Mouse (Mus musculus) heart, embryonic 12.5 days (tissue): ENCODE results near the gene Tchhl1. TPM values are rescaled to one million over a fixed set of nuclear protein-coding genes. Genes with fewer than 3 reads are reported as not detected.
"Not testable (repeated sequence)": the region's sequence is repeated elsewhere in the genome, so short reads cannot be mapped to it uniquely, and the experiment has no call there.

ENCODE experiments used
- ATAC-seq: fragments of 200-750 bp; cut with Nextera tagmentation; 2 replicates; pipeline ENCODE4 v1.8.0; 2017; ENCODE audit warnings: moderate TSS enrichment, moderate library complexity; ENCODE audit not compliant: insufficient number of reproducible peaks, low FRiP score
- H3K27ac ChIP-seq: fragments of 300-500 bp; sonication (generic); 2 replicates; pipeline ENCODE4 v1.5.1; 2016; ENCODE audit warnings: mild to moderate bottlenecking, moderate library complexity; ENCODE audit not compliant: poor library complexity, severe bottlenecking
- H3K27me3 ChIP-seq: fragments of 300-500 bp; sonication (generic); replicated peaks from 2 replicates; pipeline ENCODE4 v1.6.1; 2016; ENCODE audit warnings: mild to moderate bottlenecking, moderate library complexity
- H3K36me3 ChIP-seq: fragments of 300-500 bp; sonication (generic); 2 replicates; pipeline ENCODE4 v1.6.1; 2016; ENCODE audit warnings: mild to moderate bottlenecking, moderate library complexity
- H3K4me1 ChIP-seq: fragments of 300-500 bp; sonication (generic); replicated peaks from 2 replicates; pipeline ENCODE4 v1.6.1; 2016; ENCODE audit warnings: mild to moderate bottlenecking
- H3K4me2 ChIP-seq: fragments of 300-500 bp; sonication (generic); 2 replicates; pipeline ENCODE4 v1.6.1; 2016; ENCODE audit warnings: mild to moderate bottlenecking, moderate library complexity
- H3K4me3 ChIP-seq: fragments of 300-500 bp; sonication (generic); 2 replicates; pipeline ENCODE4 v1.5.1; 2016; ENCODE audit warnings: mild to moderate bottlenecking
- H3K9ac ChIP-seq: fragments of 300-500 bp; sonication (generic); 2 replicates; pipeline ENCODE4 v1.6.1; 2016; ENCODE audit warnings: mild to moderate bottlenecking, moderate library complexity
- H3K9me3 ChIP-seq: fragments of 300-500 bp; sonication (generic); replicated peaks from 2 replicates; pipeline ENCODE4 v1.6.1; 2016; ENCODE audit warnings: mild to moderate bottlenecking, moderate library complexity
- WGBS: fragments of 180-500 bp; shearing (Covaris S2); methylation state at CpG from one replicate; pipeline ENCODE4 v1.1.7; 2016; 5-methylcytosine and 5-hydroxymethylcytosine counted together
- polyA plus RNA-seq: library from polyadenylated mRNA; unstranded; fragments of >200 nt; fragmentation: Nextera tagmentation; extraction: Ambion mirVana; gene quantifications from 2 replicates; pipeline ENCODE4 v1.2.1, GENCODE M21; 2016

The Tchhl1 gene
- polyA plus RNA-seq, result not detected in 2 replicates

DNA sequence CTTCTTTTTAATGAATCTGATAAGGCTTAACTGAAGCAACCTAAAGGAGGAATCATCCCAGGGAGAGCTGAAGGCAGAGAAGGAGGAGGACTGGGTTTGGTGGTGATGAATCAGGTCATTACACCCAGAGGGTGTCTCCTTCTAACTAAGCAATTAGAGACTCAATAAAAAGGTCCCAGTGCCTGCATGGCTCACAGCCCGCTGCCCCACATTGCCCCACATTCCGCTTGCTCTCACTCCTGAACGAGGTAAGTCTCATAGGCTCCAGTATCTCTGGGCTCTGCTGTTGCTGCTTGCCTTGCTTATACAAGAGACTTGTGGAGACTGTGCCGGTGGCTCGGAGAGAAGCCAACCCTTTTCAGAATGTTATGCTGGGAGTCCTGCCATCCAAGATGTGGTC, at the start of gene Tchhl1:
Gene Tchhl1, plus strand, starts transcription at position 194 of the 400 bp plus-strand sequence.
- Histone ChIP-seq H3K4me3 (no peak within 1 kb of the TSS), H3K4me2 (no peak within 1 kb of the TSS), H3K9me3 (no peaks in the 10 kb centered on the region), H3K9ac (no peak within 1 kb of the TSS), H3K4me1 (no peaks in the 10 kb centered on the region), H3K27me3 (no peaks in the 10 kb centered on the region), H3K36me3 (no peaks in the 10 kb centered on the region), H3K27ac (no peak within 1 kb of the TSS)
- WGBS, result 60% methylated on average over 5 of the region's 5 CpGs
- no peak for ATAC-seq

DNA sequence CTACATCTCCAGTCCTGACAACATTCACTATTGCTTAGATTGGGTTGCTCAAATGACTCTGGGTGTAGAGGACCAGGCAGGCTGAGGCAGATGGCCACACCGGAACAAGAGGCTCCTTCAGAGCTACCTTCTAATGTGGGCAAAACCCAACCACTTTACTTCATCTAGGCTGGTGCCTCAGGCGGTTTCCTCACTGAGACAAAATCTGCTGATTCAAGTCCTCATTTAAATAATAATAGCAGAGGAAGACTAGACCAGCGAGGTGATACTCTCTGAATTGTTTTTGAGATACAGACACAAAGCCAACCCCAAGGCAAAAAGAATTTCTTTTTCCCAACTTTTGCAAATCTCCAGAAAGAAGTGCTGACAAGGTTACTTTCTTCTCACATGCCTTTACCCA, 36.9 kb upstream of the Tchhl1 start:
- 50% methylated on average over 3 of the region's 3 CpGs for WGBS
- Histone ChIP-seq H3K9ac (no peak overlapping the region), H3K27me3 (no peaks in the 10 kb centered on the region), H3K4me3 (no peak overlapping the region), H3K9me3 (no peaks in the 10 kb centered on the region), H3K4me2 (no peak overlapping the region), H3K36me3 (no peaks in the 10 kb centered on the region), H3K4me1 (no peaks in the 10 kb centered on the region), H3K27ac (no peak overlapping the region)
- ATAC-seq, result no peak

DNA sequence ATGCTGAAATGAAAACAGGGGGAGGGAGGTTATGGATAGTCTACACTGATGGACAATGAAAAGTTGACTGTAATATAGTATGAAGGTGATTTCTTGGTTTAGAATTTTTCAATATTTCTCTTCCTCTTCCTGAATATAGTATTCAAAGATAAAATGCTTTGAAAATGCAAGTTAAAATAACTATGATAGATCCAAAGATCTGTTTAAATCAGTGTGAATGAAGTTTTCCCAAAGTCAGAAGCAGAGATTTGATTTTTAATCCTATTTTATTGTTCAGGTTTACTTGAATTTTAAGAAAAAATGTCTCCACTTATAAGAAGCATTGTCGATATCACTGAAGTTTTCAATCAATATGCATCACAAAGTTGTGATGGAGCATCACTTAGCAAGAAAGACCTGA, 26.5 kb upstream of the Tchhl1 start, which contains the start of gene Tchh:
Gene Tchh, plus strand, starts transcription at position 301 of the 400 bp plus-strand sequence.
- H3K27me3 ChIP-seq, result peaks cover 17% of the 10 kb centered on the region
- H3K4me3 ChIP-seq, result 0 out of 2 replicates have a peak within 1 kb of the TSS, but pooled peaks have one; percentile 67
- peaks cover 10% of the 10 kb centered on the region for H3K4me1 ChIP-seq
- H3K27ac ChIP-seq, result no peak within 1 kb of the TSS
- H3K4me2 ChIP-seq, result peak within 1 kb of the TSS; percentile 98
- no peaks in the 10 kb centered on the region for H3K36me3 ChIP-seq
- no peak within 1 kb of the TSS for H3K9ac ChIP-seq
- no peak for ATAC-seq
- H3K9me3 ChIP-seq, result no peaks in the 10 kb centered on the region
- 75% methylated on average over 1 of the region's 1 CpGs for WGBS

DNA sequence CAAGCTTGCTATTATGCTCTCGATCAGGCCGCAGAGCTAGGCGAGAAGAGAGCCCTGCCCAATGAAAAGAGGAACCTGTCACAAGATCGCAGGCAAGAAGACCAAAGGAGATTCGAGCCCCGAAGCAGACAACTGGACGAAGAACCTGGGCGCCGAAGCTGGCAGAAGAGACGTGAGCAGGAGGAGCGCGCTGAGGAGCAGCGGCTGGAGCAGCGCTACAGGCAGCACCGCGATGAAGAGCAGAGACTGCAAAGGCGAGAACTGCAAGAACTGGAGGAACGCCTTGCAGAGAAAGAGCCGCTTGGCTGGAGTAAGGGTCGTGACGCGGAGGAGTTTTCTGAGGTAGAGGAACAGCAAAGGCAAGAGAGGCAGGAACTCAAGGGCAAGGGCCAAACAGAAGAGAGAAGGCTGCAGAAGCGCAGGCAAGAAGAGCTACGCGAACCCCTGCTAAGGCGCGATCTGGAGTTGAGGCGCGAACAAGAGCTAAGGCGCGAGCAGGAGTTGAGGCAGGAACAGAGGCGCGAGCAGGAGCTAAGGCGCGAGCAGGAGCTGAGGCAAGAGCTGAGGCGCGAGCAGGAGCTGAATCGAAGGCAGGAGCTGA, 25.0 kb upstream of the Tchhl1 start:
- H3K27ac ChIP-seq, result no peak overlapping the region

DNA sequence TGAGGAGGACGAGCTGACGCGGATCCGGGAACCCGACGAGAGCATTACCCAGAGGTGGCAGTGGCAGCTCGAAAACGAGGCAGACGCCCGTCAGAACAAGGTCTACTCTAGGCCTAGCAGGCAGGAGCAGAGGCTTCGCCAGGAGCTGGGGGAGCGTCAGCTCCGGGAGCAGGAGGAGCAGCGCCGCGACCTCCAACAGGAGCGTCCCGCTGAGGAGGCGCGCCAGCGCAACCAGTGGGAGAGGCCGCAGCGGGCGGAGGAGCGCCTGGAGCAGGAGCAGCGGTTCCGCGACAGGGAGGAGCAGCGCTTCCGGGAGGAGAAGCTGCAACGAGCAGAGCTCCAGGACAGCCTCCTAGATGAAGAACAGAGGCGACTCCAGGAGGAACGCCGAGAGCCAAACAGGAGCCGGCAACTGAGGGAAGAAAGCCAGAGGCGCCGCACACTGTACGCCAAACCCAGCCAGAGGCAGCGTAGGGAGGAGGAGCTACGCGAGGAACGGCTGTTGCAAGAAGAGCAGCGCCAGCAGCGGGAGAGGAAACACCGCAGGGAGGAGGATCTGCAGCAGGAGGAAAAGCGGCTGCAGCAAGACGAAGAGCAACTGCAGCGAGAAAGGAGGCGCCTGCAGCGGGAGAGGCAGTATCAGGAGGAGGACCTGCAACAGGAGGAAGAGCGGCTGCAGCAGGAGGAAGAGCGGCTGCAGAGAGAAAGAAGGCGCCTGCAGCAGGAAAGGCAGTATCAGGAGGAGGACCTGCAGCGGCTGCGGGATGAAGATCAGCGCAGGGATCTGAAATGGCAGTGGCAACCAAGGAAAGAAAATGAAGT, 24.0 kb upstream of the Tchhl1 start:
- Histone ChIP-seq H3K4me1 (peaks cover 13% of the 10 kb centered on the region), H3K4me3 (peak overlapping the region; percentile 67), H3K36me3 (no peaks in the 10 kb centered on the region), H3K27me3 (peaks cover 23% of the 10 kb centered on the region), H3K9me3 (no peaks in the 10 kb centered on the region), H3K9ac (peak overlapping the region; percentile 71), H3K27ac (no peak overlapping the region), H3K4me2 (peak overlapping the region; percentile 98)
- ATAC-seq, result peak; percentile 81
- WGBS, result under 1% methylated on average over 56 of the region's 56 CpGs

More for the DNA sequence above, 25.0 kb upstream of the Tchhl1 start:
- no peak for ATAC-seq
- H3K4me2 ChIP-seq, result peak overlapping the region; percentile 98
- peaks cover 13% of the 10 kb centered on the region for H3K4me1 ChIP-seq
- peaks cover 22% of the 10 kb centered on the region for H3K27me3 ChIP-seq
- peak overlapping the region; percentile 67 for H3K4me3 ChIP-seq
- no peaks in the 10 kb centered on the region for H3K36me3 ChIP-seq
- peak overlapping the region; percentile 71 for H3K9ac ChIP-seq
- no peaks in the 10 kb centered on the region for H3K9me3 ChIP-seq
- under 1% methylated on average over 38 of the region's 38 CpGs for WGBS

DNA sequence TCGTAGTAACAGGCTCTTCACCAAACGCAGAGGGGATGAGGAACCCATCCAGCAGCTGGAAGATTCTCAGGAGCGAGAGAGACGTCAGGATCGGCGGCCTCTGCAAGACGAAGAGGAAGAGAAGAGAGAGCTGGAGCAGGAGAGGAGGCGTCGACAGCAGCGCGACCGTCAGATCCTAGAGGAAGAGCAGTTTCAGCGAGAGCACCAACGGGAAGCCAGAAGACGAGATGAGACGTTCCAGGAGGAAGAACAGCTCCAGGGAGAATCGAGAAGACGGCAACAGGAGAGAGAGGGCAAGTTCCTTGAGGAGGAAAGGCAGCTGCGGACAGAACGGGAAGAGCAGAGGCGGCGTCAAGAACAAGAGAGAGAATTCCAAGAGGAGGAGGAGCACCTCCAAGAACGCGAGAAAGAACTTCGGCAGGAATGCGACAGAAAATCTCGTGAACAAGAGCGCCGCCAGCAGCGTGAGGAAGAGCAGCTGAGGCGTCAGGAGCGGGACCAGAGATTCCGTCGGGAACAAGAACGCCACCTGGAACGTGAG, 23.3 kb upstream of the Tchhl1 start:
- under 1% methylated on average over 36 of the region's 36 CpGs for WGBS
- Histone ChIP-seq H3K27me3 (peaks cover 29% of the 10 kb centered on the region), H3K4me1 (peaks cover 13% of the 10 kb centered on the region), H3K27ac (no peak overlapping the region), H3K9me3 (no peaks in the 10 kb centered on the region), H3K4me2 (peak overlapping the region; percentile 98), H3K4me3 (peak overlapping the region; percentile 67), H3K36me3 (no peaks in the 10 kb centered on the region), H3K9ac (peak overlapping the region; percentile 71)
- no peak for ATAC-seq

DNA sequence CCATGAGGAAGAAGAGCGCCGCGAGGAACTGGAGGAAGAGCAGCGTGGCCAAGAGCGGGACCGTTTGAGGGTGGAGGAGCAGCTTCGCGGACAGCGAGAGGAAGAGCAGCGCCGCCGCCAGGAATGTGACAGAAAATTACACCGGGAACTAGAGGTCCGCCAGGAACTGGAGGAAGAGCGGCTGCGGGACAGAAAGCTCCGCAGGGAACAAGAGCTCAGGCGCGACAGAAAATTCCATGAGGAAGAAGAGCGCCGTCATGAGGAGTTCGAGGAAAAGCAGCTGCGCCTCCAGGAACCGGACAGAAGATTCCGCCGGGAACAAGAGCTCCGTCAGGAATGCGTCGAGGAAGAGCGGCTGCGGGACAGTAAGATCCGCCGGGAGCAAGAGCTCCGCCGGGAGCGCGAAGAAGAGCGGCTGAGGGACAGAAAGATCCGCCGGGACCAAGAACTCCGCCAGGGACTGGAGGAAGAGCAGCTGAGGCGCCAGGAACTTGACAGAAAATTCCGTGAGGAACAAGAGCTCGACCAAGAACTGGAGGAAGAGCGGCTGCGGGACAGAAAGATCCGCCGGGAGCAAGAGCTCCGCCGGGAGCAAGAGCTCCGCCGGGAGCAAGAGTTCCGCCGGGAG, 22.3 kb upstream of the Tchhl1 start:
- Histone ChIP-seq H3K4me1 (peaks cover 13% of the 10 kb centered on the region), H3K36me3 (no peaks in the 10 kb centered on the region), H3K27me3 (peaks cover 20% of the 10 kb centered on the region), H3K9ac (peak overlapping the region; percentile 56), H3K27ac (no peak overlapping the region), H3K4me2 (peak overlapping the region; percentile 98), H3K4me3 (peak overlapping the region; percentile 67), H3K9me3 (no peaks in the 10 kb centered on the region)
- WGBS, result 1% methylated on average over 54 of the region's 54 CpGs
- no peak for ATAC-seq

DNA sequence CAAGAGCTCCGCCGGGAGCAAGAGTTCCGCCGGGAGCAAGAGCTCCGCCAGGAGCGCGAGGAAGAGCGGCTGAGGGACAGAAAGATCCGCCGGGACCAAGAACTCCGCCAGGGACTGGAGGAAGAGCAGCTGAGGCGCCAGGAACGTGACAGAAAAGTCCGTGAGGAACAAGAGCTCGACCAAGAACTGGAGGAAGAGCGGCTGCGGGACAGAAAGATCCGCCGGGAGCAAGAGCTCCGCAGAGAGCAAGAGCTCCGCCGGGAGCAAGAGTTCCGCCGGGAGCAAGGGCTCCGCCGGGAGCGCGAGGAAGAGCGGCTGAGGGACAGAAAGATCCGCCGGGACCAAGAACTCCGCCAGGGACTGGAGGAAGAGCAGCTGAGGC, 21.8 kb upstream of the Tchhl1 start:
- Histone ChIP-seq H3K4me2 (peak overlapping the region; percentile 98), H3K27me3 (peaks cover 19% of the 10 kb centered on the region), H3K4me3 (peak overlapping the region; percentile 67), H3K4me1 (peaks cover 13% of the 10 kb centered on the region), H3K9ac (peak overlapping the region; percentile 56)
- H3K27ac ChIP-seq, H3K9me3 ChIP-seq, ATAC-seq, H3K36me3 ChIP-seq: not testable (repeated sequence)
- WGBS, result under 1% methylated on average over 32 of the region's 32 CpGs

DNA sequence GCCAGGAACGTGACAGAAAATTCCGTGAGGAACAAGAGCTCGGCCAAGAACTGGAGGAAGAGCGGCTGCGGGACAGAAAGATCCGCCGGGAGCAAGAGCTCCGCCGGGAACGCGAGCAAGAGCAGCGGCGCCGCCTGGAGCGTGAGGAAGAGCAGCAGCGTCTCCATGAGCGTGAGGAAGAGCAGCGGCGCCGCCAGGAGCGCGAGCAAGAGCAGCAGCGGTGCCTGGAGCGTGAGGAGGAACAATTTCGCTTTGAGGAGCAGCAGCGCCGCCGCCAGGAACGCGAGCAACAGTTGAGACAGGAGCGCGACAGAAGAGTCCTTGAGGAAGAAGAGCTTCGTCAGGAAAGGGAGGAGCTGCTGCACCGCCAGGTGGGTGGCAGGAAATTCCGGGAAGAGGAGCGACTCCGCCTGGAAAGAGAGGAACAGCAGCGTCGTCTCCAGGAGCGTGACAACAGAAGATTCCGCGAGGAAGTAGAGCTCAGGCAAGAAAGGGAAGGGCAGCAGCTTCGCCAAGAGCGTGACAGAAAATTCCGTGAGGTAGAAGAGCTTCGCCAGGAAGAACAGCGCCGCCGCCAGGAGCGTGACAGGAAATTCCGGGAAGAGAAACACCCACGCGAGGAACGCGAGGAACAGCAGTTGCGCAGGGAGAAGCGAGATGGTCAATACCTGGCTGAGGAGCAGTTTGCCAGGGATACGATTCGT, 21.3 kb upstream of the Tchhl1 start:
- Histone ChIP-seq H3K9ac (peak overlapping the region; percentile 56), H3K9me3 (no peaks in the 10 kb centered on the region), H3K36me3 (no peaks in the 10 kb centered on the region), H3K27ac (no peak overlapping the region), H3K4me3 (peak overlapping the region; percentile 67), H3K27me3 (peaks cover 19% of the 10 kb centered on the region), H3K4me1 (peaks cover 13% of the 10 kb centered on the region), H3K4me2 (peak overlapping the region; percentile 98)
- peak; percentile 42; the same call in 1 of the 2 replicates for ATAC-seq
- WGBS, result under 1% methylated on average over 59 of the region's 59 CpGs

DNA sequence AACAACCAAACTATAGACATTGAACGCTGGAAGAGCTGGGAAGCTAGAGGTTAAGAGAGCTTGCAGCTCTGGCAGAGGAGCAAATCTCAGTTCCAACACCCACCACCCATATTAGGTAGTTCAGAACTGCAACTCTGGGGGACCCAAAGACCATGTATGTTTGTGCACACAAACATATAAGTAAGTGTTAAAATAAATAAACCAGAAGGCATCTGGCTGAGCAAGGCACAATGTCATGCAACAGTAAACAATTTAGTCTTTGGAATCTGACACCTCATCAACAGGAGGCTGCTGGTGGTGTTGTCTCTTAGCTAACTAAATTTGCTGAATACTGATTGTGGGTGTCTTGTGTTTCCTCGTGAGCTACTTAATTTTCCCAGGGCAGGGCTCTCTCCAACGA, 2.0 kb upstream of the Tchhl1 start:
- H3K4me2 ChIP-seq, result no peak overlapping the region
- H3K4me3 ChIP-seq, result no peak overlapping the region
- no peak overlapping the region for H3K9ac ChIP-seq
- H3K27me3 ChIP-seq, result no peaks in the 10 kb centered on the region
- no peaks in the 10 kb centered on the region for H3K36me3 ChIP-seq
- no peak for ATAC-seq
- no peak overlapping the region for H3K27ac ChIP-seq
- H3K9me3 ChIP-seq, result no peaks in the 10 kb centered on the region
- WGBS, result 69% methylated on average over 3 of the region's 3 CpGs
- no peaks in the 10 kb centered on the region for H3K4me1 ChIP-seq
